Mouse (Mus musculus) CD4-positive naive resting alpha-beta T cell, adult 76 days (primary cell): Measurements from ENCODE around the gene Frrs1. TPM values are rescaled to one million over a fixed set of nuclear protein-coding genes. Genes with fewer than 3 reads are reported as not detected.

Experiments used
- total RNA-seq: library from RNA; stranded (reverse); gene quantifications from one replicate; pipeline ENCODE4 v1.2.4, GENCODE M21; 2023

The Frrs1 gene
- 12.8 TPM for total RNA-seq

GRCm38 (mm10) chr3:116858941-116859685 lies at the start of gene Frrs1:
Frrs1 (plus strand) TSS chr3:116859464.

Other genes starting within 250 kb of the Frrs1 start
- 30.9 TPM for gene Trmt13, start 244.9 kb upstream of the Frrs1 start, total RNA-seq
- gene Mfsd14a, start 196.8 kb upstream of the Frrs1 start, total RNA-seq, result 106 TPM
- gene Gm43191, start 178.2 kb upstream of the Frrs1 start, total RNA-seq, result not detected
- 27.3 TPM for gene Slc35a3, start 146.6 kb upstream of the Frrs1 start, total RNA-seq
- 6.8 TPM for gene Agl, start 51.3 kb upstream of the Frrs1 start, total RNA-seq
- gene 4930455H04Rik, start 108.8 kb downstream of the Frrs1 start, total RNA-seq, result not detected
- not detected for gene Palmd, start 109.5 kb downstream of the Frrs1 start, total RNA-seq